Mouse (Mus musculus) limb, embryonic 13.5 days (tissue): ENCODE results near the gene Epb41l4b. TPM values are rescaled to one million over a fixed set of nuclear protein-coding genes. Genes with fewer than 3 reads are reported as not detected.

Source experiments
- ATAC-seq: fragments of 200-750 bp; cut with Nextera tagmentation; 2 replicates; pipeline ENCODE4 v1.8.0; 2017; ENCODE audit warnings: low read depth, moderate number of reproducible peaks, moderate TSS enrichment; ENCODE audit not compliant: low FRiP score
- H3K27ac ChIP-seq: fragments of 300-500 bp; sonication (generic); 2 replicates; pipeline ENCODE4 v1.5.1; 2015; ENCODE audit warnings: inconsistent platforms, mild to moderate bottlenecking, moderate library complexity
- H3K27me3 ChIP-seq: fragments of 300-500 bp; sonication (generic); 2 replicates; pipeline ENCODE4 v1.6.1; 2015; ENCODE audit warnings: mild to moderate bottlenecking, inconsistent platforms
- H3K36me3 ChIP-seq: fragments of 300-500 bp; sonication (generic); 2 replicates; pipeline ENCODE4 v1.6.1; 2015; ENCODE audit warnings: inconsistent platforms, mild to moderate bottlenecking, moderate library complexity
- H3K4me1 ChIP-seq: fragments of 300-500 bp; sonication (generic); 2 replicates; pipeline ENCODE4 v1.6.1; 2015; ENCODE audit warnings: inconsistent platforms
- H3K4me2 ChIP-seq: fragments of 300-500 bp; sonication (generic); replicated peaks from 2 replicates; pipeline ENCODE4 v1.6.1; 2015; ENCODE audit warnings: inconsistent platforms, mild to moderate bottlenecking, moderate library complexity
- H3K4me3 ChIP-seq: fragments of 300-500 bp; sonication (generic); 2 replicates; pipeline ENCODE4 v1.5.1; 2015; ENCODE audit warnings: moderate library complexity, mild to moderate bottlenecking, inconsistent platforms
- H3K9ac ChIP-seq: fragments of 300-500 bp; sonication (generic); 2 replicates; pipeline ENCODE4 v1.6.1; 2015; ENCODE audit warnings: mild to moderate bottlenecking, inconsistent platforms
- H3K9me3 ChIP-seq: fragments of 300-500 bp; sonication (generic); 2 replicates; pipeline ENCODE4 v1.6.1; 2016; ENCODE audit warnings: inconsistent platforms
- WGBS: fragments of 180-500 bp; shearing (Covaris S2); methylation state at CpG from one replicate; pipeline ENCODE4 v1.1.7; 2015; 5-methylcytosine and 5-hydroxymethylcytosine counted together
- polyA plus RNA-seq: library from polyadenylated mRNA; unstranded; fragments of >200 nt; fragmentation: Nextera tagmentation; extraction: Ambion mirVana; gene quantifications from 2 replicates; pipeline ENCODE4 v1.2.1, GENCODE M21; 2015

Gene Epb41l4b
- polyA plus RNA-seq, 1 experiment from 2014 or later, result 1.8 TPM

DNA sequence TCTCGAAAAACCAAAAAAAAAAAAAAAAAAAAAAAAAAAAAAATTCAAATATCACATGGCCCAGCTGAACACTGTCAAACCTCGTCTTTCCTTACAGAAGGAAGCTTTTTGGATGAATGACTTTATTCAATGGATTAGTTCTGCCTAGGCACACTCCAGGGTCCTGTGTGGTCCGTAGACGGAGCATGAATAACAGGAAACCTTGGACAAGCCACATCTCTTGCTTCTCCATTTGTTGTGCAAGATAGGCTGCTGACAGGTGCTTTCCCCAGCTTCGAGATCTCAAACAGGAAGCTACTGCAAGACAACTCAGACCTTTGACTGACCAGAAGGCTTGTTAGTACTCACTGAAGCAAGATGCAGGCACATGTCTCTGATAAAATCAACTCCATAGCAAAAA lies 39.4 kb downstream of the Epb41l4b start:
- no peak for ATAC-seq

DNA sequence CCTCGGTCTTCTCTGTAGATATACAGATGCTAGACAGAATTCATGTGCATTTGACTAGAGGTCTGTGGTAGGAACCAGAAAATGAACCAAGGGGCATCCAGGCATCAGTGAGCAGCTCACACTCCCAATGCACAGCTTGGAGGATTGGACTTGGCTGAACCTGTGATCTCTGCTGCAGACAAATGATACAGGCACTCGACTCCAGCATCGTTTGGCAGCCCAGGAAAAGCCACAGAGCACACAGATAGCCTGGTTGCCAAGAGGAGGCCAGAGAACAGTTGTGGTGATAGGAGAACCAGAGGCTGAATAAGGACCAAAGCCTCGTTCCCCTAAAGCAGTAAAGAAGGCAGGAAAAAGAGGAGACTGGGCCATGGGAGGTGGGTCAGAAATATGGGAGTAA lies 42.1 kb downstream of the Epb41l4b start:
- 0 out of 2 replicates have a peak, but pooled peaks cover under 1% of the 10 kb centered on the region for H3K4me1 ChIP-seq
- no peaks in the 10 kb centered on the region for H3K27me3 ChIP-seq
- peaks cover 7% of the 10 kb centered on the region; the same call in 1 of the 2 replicates for H3K36me3 ChIP-seq
- no peak overlapping the region for H3K4me3 ChIP-seq
- H3K4me2 ChIP-seq, result no peak overlapping the region
- no peak overlapping the region for H3K27ac ChIP-seq
- WGBS, result 75% methylated on average over 4 of the region's 4 CpGs
- H3K9me3 ChIP-seq, result no peaks in the 10 kb centered on the region
- H3K9ac ChIP-seq, result no peak overlapping the region
- ATAC-seq, result no peak

More for the DNA sequence above, 39.4 kb downstream of the Epb41l4b start:
- Histone ChIP-seq H3K27me3 (no peaks in the 10 kb centered on the region), H3K9ac (no peak overlapping the region), H3K9me3 (no peaks in the 10 kb centered on the region), H3K4me2 (no peak overlapping the region), H3K36me3 (peaks cover 7% of the 10 kb centered on the region; the same call in 1 of the 2 replicates), H3K4me3 (no peak overlapping the region), H3K4me1 (no peaks in the 10 kb centered on the region), H3K27ac (no peak overlapping the region)
- 76% methylated on average over 5 of the region's 5 CpGs for WGBS

DNA sequence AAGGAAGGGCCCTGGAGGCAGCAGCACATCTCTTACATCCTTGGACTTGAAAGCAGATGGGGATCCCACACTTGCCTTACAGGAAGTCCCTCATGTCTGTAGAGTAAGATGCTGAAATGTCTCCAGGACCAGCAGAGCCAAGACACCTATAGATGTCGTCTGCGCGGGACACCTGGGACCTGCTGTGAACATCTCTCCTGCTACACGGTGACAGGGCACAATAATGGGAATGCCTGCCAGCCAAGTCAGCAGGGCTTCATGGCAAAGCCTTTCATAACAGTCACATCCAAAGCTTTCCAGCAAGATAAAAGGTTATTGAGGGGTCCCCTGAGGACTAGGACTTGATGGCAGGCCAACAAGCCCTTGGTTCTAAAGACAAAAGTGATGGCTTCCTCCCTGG lies 45.8 kb downstream of the Epb41l4b start:
- Histone ChIP-seq H3K27ac (no peak overlapping the region), H3K4me3 (no peak overlapping the region), H3K27me3 (no peaks in the 10 kb centered on the region), H3K4me1 (peaks cover 14% of the 10 kb centered on the region), H3K9ac (no peak overlapping the region), H3K4me2 (no peak overlapping the region), H3K36me3 (peaks cover 7% of the 10 kb centered on the region; the same call in 1 of the 2 replicates), H3K9me3 (no peaks in the 10 kb centered on the region)
- WGBS, result 88% methylated on average over 4 of the region's 4 CpGs
- ATAC-seq, result no peak

- no peak overlapping the region for H3K4me2 ChIP-seq
- H3K27me3 ChIP-seq, result no peaks in the 10 kb centered on the region
- no peak for ATAC-seq
- no peaks in the 10 kb centered on the region for H3K9me3 ChIP-seq
- H3K4me3 ChIP-seq, result no peak overlapping the region
- H3K36me3 ChIP-seq, result peaks cover 7% of the 10 kb centered on the region; the same call in 1 of the 2 replicates
- H3K4me1 ChIP-seq, result peaks cover 18% of the 10 kb centered on the region
- H3K27ac ChIP-seq, result no peak overlapping the region
- no peak overlapping the region for H3K9ac ChIP-seq
These were observed 47.7 kb downstream of the Epb41l4b start for GRCm38 (mm10) chr4:57095569-57095968.

GRCm38 (mm10) chr4:57091363-57091762 lies 51.9 kb downstream of the Epb41l4b start:
- Histone ChIP-seq H3K4me1 (peaks cover 21% of the 10 kb centered on the region), H3K9ac (no peak overlapping the region), H3K9me3 (no peaks in the 10 kb centered on the region), H3K36me3 (no peaks in the 10 kb centered on the region), H3K27me3 (no peaks in the 10 kb centered on the region), H3K4me3 (no peak overlapping the region), H3K27ac (no peak overlapping the region), H3K4me2 (no peak overlapping the region)
- 69% methylated on average over 12 of the region's 12 CpGs for WGBS
- ATAC-seq, result no peak

GRCm38 (mm10) chr4:57088301-57088700 lies 54.9 kb downstream of the Epb41l4b start:
- 58% methylated on average over 4 of the region's 4 CpGs for WGBS
- H3K36me3 ChIP-seq, result no peaks in the 10 kb centered on the region
- H3K4me3 ChIP-seq, result no peak overlapping the region
- H3K9me3 ChIP-seq, result no peaks in the 10 kb centered on the region
- H3K4me2 ChIP-seq, result no peak overlapping the region
- ATAC-seq, result no peak
- H3K27ac ChIP-seq, result no peak overlapping the region
- 0 out of 2 replicates have a peak, but pooled peaks cover 6% of the 10 kb centered on the region for H3K4me1 ChIP-seq
- H3K9ac ChIP-seq, result no peak overlapping the region
- no peaks in the 10 kb centered on the region for H3K27me3 ChIP-seq

DNA sequence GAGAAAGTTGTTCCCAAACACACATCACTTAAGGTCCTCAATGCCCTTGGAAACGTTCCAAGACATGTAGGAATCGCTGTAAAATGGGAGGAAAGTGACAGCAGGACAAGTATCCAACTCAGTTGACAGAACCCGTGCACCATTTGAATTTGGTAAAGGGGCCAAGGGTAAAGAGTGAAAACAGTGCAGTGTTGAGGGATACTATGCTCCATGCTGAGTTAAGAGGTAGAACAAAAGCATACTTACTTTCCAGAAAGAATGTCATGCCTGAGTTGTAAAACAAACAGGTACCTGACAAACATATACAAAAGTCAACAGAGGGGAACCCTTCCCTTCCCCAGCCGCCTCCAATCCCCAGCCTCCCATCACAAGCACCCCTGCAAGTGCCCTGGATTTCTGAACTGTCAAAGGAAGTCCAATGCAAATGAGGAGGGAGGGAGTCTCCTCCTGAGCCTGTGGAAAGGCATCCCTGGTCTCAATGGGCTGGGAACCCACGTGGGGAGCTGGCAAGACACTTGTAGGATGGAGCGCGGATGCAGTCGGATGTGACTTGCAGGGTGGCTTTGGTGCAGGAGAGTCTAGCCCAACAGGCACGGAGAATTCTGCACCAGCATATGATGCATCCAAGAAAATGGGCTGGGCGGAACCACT lies 57.4 kb downstream of the Epb41l4b start:
- H3K4me3 ChIP-seq, result no peak overlapping the region
- WGBS, result 79% methylated on average over 10 of the region's 10 CpGs
- no peak for ATAC-seq
- H3K9me3 ChIP-seq, result no peaks in the 10 kb centered on the region
- no peaks in the 10 kb centered on the region for H3K27me3 ChIP-seq
- H3K4me1 ChIP-seq, result 0 out of 2 replicates have a peak, but pooled peaks cover 3% of the 10 kb centered on the region
- no peak overlapping the region for H3K27ac ChIP-seq
- no peak overlapping the region for H3K9ac ChIP-seq
- H3K4me2 ChIP-seq, result no peak overlapping the region
- H3K36me3 ChIP-seq, result no peaks in the 10 kb centered on the region

GRCm38 (mm10) chr4:57083653-57084052 lies 59.6 kb downstream of the Epb41l4b start:
- no peaks in the 10 kb centered on the region for H3K36me3 ChIP-seq
- WGBS, result 69% methylated on average over 11 of the region's 11 CpGs
- no peaks in the 10 kb centered on the region for H3K9me3 ChIP-seq
- no peak for ATAC-seq
- H3K4me1 ChIP-seq, result peaks cover 12% of the 10 kb centered on the region
- H3K4me3 ChIP-seq, result no peak overlapping the region
- H3K27me3 ChIP-seq, result no peaks in the 10 kb centered on the region
- no peak overlapping the region for H3K4me2 ChIP-seq
- H3K27ac ChIP-seq, result no peak overlapping the region
- H3K9ac ChIP-seq, result no peak overlapping the region

DNA sequence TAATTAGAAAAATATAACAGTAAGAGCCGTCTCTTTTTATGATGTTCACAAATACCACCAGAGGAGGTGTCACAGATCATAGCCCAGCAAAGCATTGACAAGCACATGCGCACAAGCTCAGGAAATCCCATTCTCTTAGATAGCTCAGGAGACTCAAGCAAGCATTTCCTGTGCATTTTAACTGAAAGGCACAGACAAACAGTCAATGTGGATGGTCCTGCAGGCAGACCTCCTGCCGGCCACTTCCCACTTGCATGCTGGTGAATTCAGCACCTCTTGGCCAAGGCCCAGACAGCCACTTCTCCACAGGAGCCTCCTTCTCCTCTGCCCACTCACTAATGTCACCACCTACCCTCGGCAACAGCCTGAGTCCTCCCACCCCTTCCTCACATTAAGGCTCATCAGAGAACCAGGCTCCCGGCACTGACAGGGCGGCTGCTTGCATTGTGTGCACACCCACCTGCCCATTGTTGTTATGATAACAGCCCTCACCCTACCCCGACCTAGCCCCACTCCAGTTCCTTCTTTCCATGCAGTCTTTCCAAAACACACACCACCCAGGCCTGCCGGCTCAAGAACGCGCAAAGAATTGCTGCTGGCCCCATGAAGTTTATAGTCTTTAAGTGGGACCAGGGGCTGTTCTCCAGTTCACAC lies 60.3 kb downstream of the Epb41l4b start:
- no peak overlapping the region for H3K4me2 ChIP-seq
- no peak overlapping the region for H3K27ac ChIP-seq
- no peak overlapping the region for H3K4me3 ChIP-seq
- no peaks in the 10 kb centered on the region for H3K27me3 ChIP-seq
- no peak for ATAC-seq
- H3K9me3 ChIP-seq, result no peaks in the 10 kb centered on the region
- H3K36me3 ChIP-seq, result no peaks in the 10 kb centered on the region
- peaks cover 15% of the 10 kb centered on the region for H3K4me1 ChIP-seq
- H3K9ac ChIP-seq, result no peak overlapping the region
- 68% methylated on average over 10 of the region's 10 CpGs for WGBS

- no peaks in the 10 kb centered on the region for H3K9me3 ChIP-seq
- no peak overlapping the region for H3K9ac ChIP-seq
- peaks cover 15% of the 10 kb centered on the region for H3K4me1 ChIP-seq
- no peak overlapping the region for H3K4me3 ChIP-seq
- H3K4me2 ChIP-seq, result no peak overlapping the region
- no peaks in the 10 kb centered on the region for H3K36me3 ChIP-seq
- WGBS, result 63% methylated on average over 7 of the region's 7 CpGs
- H3K27ac ChIP-seq, result no peak overlapping the region
- ATAC-seq, result no peak
- no peaks in the 10 kb centered on the region for H3K27me3 ChIP-seq
These were observed 61.8 kb downstream of the Epb41l4b start for GRCm38 (mm10) chr4:57081463-57081862.

DNA sequence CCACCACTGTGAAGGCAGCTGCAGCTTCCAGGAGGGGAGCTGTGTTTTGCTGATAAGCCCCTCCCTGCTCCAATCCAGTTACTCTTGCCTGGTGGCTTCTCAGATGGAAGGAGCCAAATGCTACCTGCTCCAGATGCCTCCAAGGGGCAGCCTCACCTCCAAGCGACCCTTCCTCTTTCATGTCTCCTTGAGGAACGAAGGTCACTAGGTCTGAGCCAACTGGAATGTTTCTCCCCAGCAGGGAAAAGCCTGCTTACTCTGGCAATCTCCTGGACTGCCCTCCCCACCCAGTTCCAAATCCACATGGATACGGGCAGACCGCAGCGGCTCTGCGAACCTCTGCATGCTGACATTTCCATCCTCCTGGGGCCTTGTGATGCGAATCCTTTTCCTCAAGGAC lies 69.4 kb downstream of the Epb41l4b start:
- Histone ChIP-seq H3K4me3 (no peak overlapping the region), H3K9ac (no peak overlapping the region), H3K4me1 (peaks cover 23% of the 10 kb centered on the region), H3K27me3 (no peaks in the 10 kb centered on the region), H3K9me3 (no peaks in the 10 kb centered on the region), H3K27ac (no peak overlapping the region), H3K4me2 (no peak overlapping the region), H3K36me3 (no peaks in the 10 kb centered on the region; the same call in 1 of the 2 replicates)
- no peak for ATAC-seq
- 63% methylated on average over 7 of the region's 7 CpGs for WGBS

GRCm38 (mm10) chr4:57073174-57073573 lies 70.1 kb downstream of the Epb41l4b start:
- no peaks in the 10 kb centered on the region for H3K27me3 ChIP-seq
- 75% methylated on average over 14 of the region's 14 CpGs for WGBS
- H3K27ac ChIP-seq, result no peak overlapping the region
- ATAC-seq, result no peak
- no peaks in the 10 kb centered on the region for H3K9me3 ChIP-seq
- no peak overlapping the region for H3K9ac ChIP-seq
- no peak overlapping the region for H3K4me3 ChIP-seq
- H3K36me3 ChIP-seq, result no peaks in the 10 kb centered on the region; the same call in 1 of the 2 replicates
- H3K4me1 ChIP-seq, result peaks cover 23% of the 10 kb centered on the region
- no peak overlapping the region for H3K4me2 ChIP-seq
